Mouse (Mus musculus) liver, postnatal 0 days (tissue): ENCODE results near the gene Rasa2. TPM values are rescaled to one million over a fixed set of nuclear protein-coding genes. Genes with fewer than 3 reads are reported as not detected.
"Not testable (repeated sequence)": the region's sequence is repeated elsewhere in the genome, so short reads cannot be mapped to it uniquely, and the experiment has no call there.

Source experiments
- ATAC-seq: fragments of 200-750 bp; cut with Nextera tagmentation; 2 replicates; pipeline ENCODE4 v1.8.0; 2017; ENCODE audit warnings: mild to moderate bottlenecking, moderate library complexity
- DNase-seq: peaks from one replicate; pipeline ENCODE4 v3.0.0-alpha.2; 2016
- H3K27ac ChIP-seq: fragments of 300-500 bp; sonication (generic); 2 replicates; pipeline ENCODE4 v1.5.1; 2014; ENCODE audit warnings: antibody characterized with exemption, moderate library complexity, mild to moderate bottlenecking, low read depth
- H3K27me3 ChIP-seq: fragments of 300-500 bp; sonication (generic); 2 replicates; pipeline ENCODE4 v1.6.1; 2014; ENCODE audit warnings: low read length, control low read depth, mixed read lengths; ENCODE audit not compliant: insufficient read depth
- H3K36me3 ChIP-seq: fragments of 300-500 bp; sonication (generic); replicated peaks from 2 replicates; pipeline ENCODE4 v1.6.1; 2014; ENCODE audit warnings: mild to moderate bottlenecking, control low read depth, low read length, moderate library complexity, mixed read lengths; ENCODE audit not compliant: insufficient read depth
- H3K4me1 ChIP-seq: fragments of 300-500 bp; sonication (generic); 2 replicates; pipeline ENCODE4 v1.6.1; 2014; ENCODE audit warnings: antibody characterized with exemption, mild to moderate bottlenecking, control low read depth; ENCODE audit not compliant: insufficient read depth
- H3K4me2 ChIP-seq: fragments of 300-500 bp; sonication (generic); 2 replicates; pipeline ENCODE4 v1.6.1; 2014; ENCODE audit warnings: low read depth, mild to moderate bottlenecking, low read length, moderate library complexity, mixed read lengths
- H3K4me3 ChIP-seq: fragments of 300-500 bp; sonication (generic); 2 replicates; pipeline ENCODE4 v1.5.1; 2014; ENCODE audit warnings: low read depth, low read length
- H3K9ac ChIP-seq: fragments of 300-500 bp; sonication (generic); replicated peaks from 2 replicates; pipeline ENCODE4 v1.6.1; 2014; ENCODE audit warnings: mild to moderate bottlenecking, moderate library complexity
- H3K9me3 ChIP-seq: fragments of 300-500 bp; sonication (generic); 2 replicates; pipeline ENCODE4 v1.6.1; 2016; ENCODE audit warnings: mild to moderate bottlenecking, control low read depth, low read length, mixed read lengths
- CTCF ChIP-seq: sonication (generic); IDR thresholded peaks from 2 replicates; pipeline ENCODE4 v1.5.1; 2016; ENCODE audit warnings: antibody characterized with exemption, low read depth
- EP300 ChIP-seq: IDR thresholded peaks from 2 replicates; pipeline ENCODE4 v1.6.1; 2016; ENCODE audit warnings: antibody characterized with exemption, low read depth, mild to moderate bottlenecking
- WGBS: fragments of 180-500 bp; shearing (Covaris S2); extraction: QIAGEN DNeasy Blood & Tissue Kit; methylation state at CpG from one replicate; pipeline ENCODE4 v1.1.7; 2014; ENCODE audit not compliant: insufficient replicate concordance; 5-methylcytosine and 5-hydroxymethylcytosine counted together
- polyA plus RNA-seq: library from polyadenylated mRNA; unstranded; fragments of >200 nt; fragmentation: Nextera tagmentation; extraction: Ambion mirVana; gene quantifications from 2 replicates; pipeline ENCODE4 v1.2.1, GENCODE M21; 2015

The Rasa2 gene
- polyA plus RNA-seq, 1 experiment from 2014 or later = 2.7 TPM

- TF ChIP-seq CTCF (no peak), EP300 (no peak)
Observed at GRCm38 (mm10) chr9:96644840-96645239, 13.4 kb upstream of the Rasa2 start.

GRCm38 (mm10) chr9:96644002-96644401 is 12.6 kb upstream of the Rasa2 start:
- H3K4me3 ChIP-seq, DNase-seq, ATAC-seq, H3K27me3 ChIP-seq, H3K27ac ChIP-seq, H3K36me3 ChIP-seq, H3K4me2 ChIP-seq, H3K4me1 ChIP-seq, H3K9ac ChIP-seq, H3K9me3 ChIP-seq: not testable (repeated sequence)
- WGBS = 61% methylated on average over 3 of the region's 3 CpGs

More at GRCm38 (mm10) chr9:96644840-96645239, 13.4 kb upstream of the Rasa2 start:
- Histone ChIP-seq H3K9me3 (no peaks in the 10 kb centered on the region), H3K27me3 (no peaks in the 10 kb centered on the region), H3K4me1 (no peaks in the 10 kb centered on the region), H3K9ac (no peak overlapping the region), H3K4me2 (no peak overlapping the region), H3K36me3 (no peaks in the 10 kb centered on the region), H3K27ac (no peak overlapping the region), H3K4me3 (no peak overlapping the region)
- DNase-seq (no peak), ATAC-seq (no peak)
- 64% methylated on average over 2 of the region's 2 CpGs for WGBS

GRCm38 (mm10) chr9:96639451-96639850 is 8.0 kb upstream of the Rasa2 start:
- Histone ChIP-seq H3K9me3 (no peaks in the 10 kb centered on the region), H3K4me2 (no peak overlapping the region), H3K9ac (no peak overlapping the region), H3K36me3 (no peaks in the 10 kb centered on the region), H3K27ac (no peak overlapping the region), H3K4me1 (peaks cover 10% of the 10 kb centered on the region; the same call in 1 of the 2 replicates), H3K4me3 (no peak overlapping the region), H3K27me3 (no peaks in the 10 kb centered on the region)
- ATAC-seq (no peak), DNase-seq (no peak)
- no peak for TF ChIP-seq CTCF
- TF ChIP-seq EP300 = no peak
- WGBS = 83% methylated on average over 7 of the region's 7 CpGs

GRCm38 (mm10) chr9:96638508-96638907 is 7.1 kb upstream of the Rasa2 start:
- H3K9me3 ChIP-seq = no peaks in the 10 kb centered on the region
- no peak overlapping the region for H3K27ac ChIP-seq
- no peaks in the 10 kb centered on the region for H3K36me3 ChIP-seq
- ATAC-seq (0 out of 2 replicates have a peak, but pooled peaks have one; percentile 35), DNase-seq (no peak)
- no peak overlapping the region for H3K9ac ChIP-seq
- no peak overlapping the region for H3K4me2 ChIP-seq
- no peak overlapping the region for H3K4me3 ChIP-seq
- no peaks in the 10 kb centered on the region for H3K27me3 ChIP-seq
- WGBS = 61% methylated on average over 7 of the region's 7 CpGs
- peaks cover 10% of the 10 kb centered on the region; the same call in 1 of the 2 replicates for H3K4me1 ChIP-seq
- no peak for TF ChIP-seq CTCF

- H3K9me3 ChIP-seq = no peaks in the 10 kb centered on the region
- H3K4me2 ChIP-seq = no peak overlapping the region; the same call in 1 of the 2 replicates
- ATAC-seq (no peak), DNase-seq (no peak)
- no peak overlapping the region for H3K27ac ChIP-seq
- WGBS = 36% methylated on average over 7 of the region's 7 CpGs
- no peak overlapping the region for H3K4me3 ChIP-seq
- TF ChIP-seq CTCF (no peak), EP300 (no peak)
- H3K36me3 ChIP-seq = no peaks in the 10 kb centered on the region
- H3K27me3 ChIP-seq = 0 out of 2 replicates have a peak, but pooled peaks cover 3% of the 10 kb centered on the region
- H3K9ac ChIP-seq = no peak overlapping the region
- H3K4me1 ChIP-seq = peaks cover 14% of the 10 kb centered on the region
Observed at GRCm38 (mm10) chr9:96637157-96637548, 5.7 kb upstream of the Rasa2 start.

GRCm38 (mm10) chr9:96636423-96637156 is 5.2 kb upstream of the Rasa2 start:
- WGBS = 26% methylated on average over 9 of the region's 9 CpGs
- no peak overlapping the region for H3K9ac ChIP-seq
- TF ChIP-seq EP300 (no peak), CTCF (no peak)
- no peak overlapping the region for H3K4me3 ChIP-seq
- ATAC-seq (no peak), DNase-seq (no peak)
- H3K36me3 ChIP-seq = no peaks in the 10 kb centered on the region
- peak overlapping the region; percentile 48 for H3K4me2 ChIP-seq
- H3K27ac ChIP-seq = peak overlapping the region; percentile 36; the same call in 1 of the 2 replicates
- peaks cover 20% of the 10 kb centered on the region for H3K4me1 ChIP-seq
- H3K9me3 ChIP-seq = no peaks in the 10 kb centered on the region
- H3K27me3 ChIP-seq = 0 out of 2 replicates have a peak, but pooled peaks cover 4% of the 10 kb centered on the region
